Mouse (Mus musculus): ENCODE data around the gene Tbx15. TPM values are rescaled to one million over a fixed set of nuclear protein-coding genes. Genes with fewer than 3 reads are reported as not detected.

Gene Tbx15
- polyA plus RNA-seq (2012) = not detected in 2 replicates

GRCm38 (mm10) chr3:99240213-99240720 lies at the start of gene Tbx15:
TSS of gene Tbx15 (plus strand) at chr3:99240381.
- no peak for TF ChIP-seq GATA1 (IDR thresholded peaks at IDR 0.05; ENCODE audit: low read length)

- TF ChIP-seq GATA1 (IDR thresholded peaks at IDR 0.05; ENCODE audit: low read length) = no peak
These were observed 46.6 kb upstream of the Tbx15 start for GRCm38 (mm10) chr3:99193576-99193975.

- TF ChIP-seq GATA1 (IDR thresholded peaks at IDR 0.05; ENCODE audit: low read length) = no peak
These were observed 36.9 kb upstream of the Tbx15 start for GRCm38 (mm10) chr3:99203331-99203730.

GRCm38 (mm10) chr3:99208416-99208815 lies 31.8 kb upstream of the Tbx15 start:
- TF ChIP-seq GATA1 (IDR thresholded peaks at IDR 0.05; ENCODE audit: low read length) = no peak

- TF ChIP-seq GATA1 (IDR thresholded peaks at IDR 0.05; ENCODE audit: low read length) = no peak
These were observed 29.0 kb upstream of the Tbx15 start for GRCm38 (mm10) chr3:99211105-99211698.

- TF ChIP-seq GATA1 (IDR thresholded peaks at IDR 0.05; ENCODE audit: low read length) = no peak
These were observed 12.4 kb upstream of the Tbx15 start for GRCm38 (mm10) chr3:99227807-99228206.

- TF ChIP-seq GATA1 (IDR thresholded peaks at IDR 0.05; ENCODE audit: low read length) = no peak
These were observed 6.5 kb upstream of the Tbx15 start for GRCm38 (mm10) chr3:99233393-99234318.

- no peak for TF ChIP-seq GATA1 (IDR thresholded peaks at IDR 0.05; ENCODE audit: low read length)
These were observed 5.8 kb upstream of the Tbx15 start for GRCm38 (mm10) chr3:99234319-99234869.

GRCm38 (mm10) chr3:99235116-99235803 lies 4.9 kb upstream of the Tbx15 start:
- no peak for TF ChIP-seq GATA1 (IDR thresholded peaks at IDR 0.05; ENCODE audit: low read length)

GRCm38 (mm10) chr3:99235804-99236755 lies 4.1 kb upstream of the Tbx15 start:
- no peak for TF ChIP-seq GATA1 (IDR thresholded peaks at IDR 0.05; ENCODE audit: low read length)

GRCm38 (mm10) chr3:99238691-99239090 lies 1.5 kb upstream of the Tbx15 start:
- no peak for TF ChIP-seq GATA1 (IDR thresholded peaks at IDR 0.05; ENCODE audit: low read length)

- TF ChIP-seq GATA1 (IDR thresholded peaks at IDR 0.05; ENCODE audit: low read length) = no peak
These were observed 708 bp upstream of the Tbx15 start for GRCm38 (mm10) chr3:99239301-99240045.

- no peak for TF ChIP-seq GATA1 (IDR thresholded peaks at IDR 0.05; ENCODE audit: low read length)
These were observed 894 bp downstream of the Tbx15 start for GRCm38 (mm10) chr3:99240811-99241738.

All from G1E-ER4 (cell line).